Mouse (Mus musculus) olfactory bulb, adult 2 months (tissue): Measurements from ENCODE around the gene Blcap. TPM values are rescaled to one million over a fixed set of nuclear protein-coding genes. Genes with fewer than 3 reads are reported as not detected.

ENCODE experiments used
- H3K27ac ChIP-seq: fragments of 200-500 bp; 2 replicates; pipeline ENCODE4 v1.5.1; 2012; ENCODE audit warnings: low read depth, low read length; ENCODE audit not compliant: insufficient read depth
- H3K4me1 ChIP-seq: fragments of 200-500 bp; 2 replicates; pipeline ENCODE4 v1.6.1; 2012; ENCODE audit warnings: low read length; ENCODE audit not compliant: control insufficient read depth, insufficient read depth
- H3K4me3 ChIP-seq: fragments of 200-500 bp; 2 replicates; pipeline ENCODE4 v1.5.1; 2012; ENCODE audit warnings: mild to moderate bottlenecking, low read depth, low read length, moderate library complexity; ENCODE audit not compliant: insufficient read depth
- CTCF ChIP-seq: fragments of 200-500 bp; IDR thresholded peaks from 2 replicates; pipeline ENCODE4 v1.5.1; 2012; ENCODE audit warnings: low read depth, mild to moderate bottlenecking, low read length, moderate library complexity; ENCODE audit not compliant: insufficient read depth
- POLR2A ChIP-seq: fragments of 200-500 bp; IDR thresholded peaks from 2 replicates; pipeline ENCODE4 v1.6.1; 2012; ENCODE audit warnings: mild to moderate bottlenecking, low read depth, low read length, moderate library complexity; ENCODE audit not compliant: insufficient read depth
- WGBS: fragments of 180-500 bp; shearing (Covaris S2); methylation state at CpG from one replicate; pipeline ENCODE4 v1.1.7; 2018; 5-methylcytosine and 5-hydroxymethylcytosine counted together
- polyA plus RNA-seq: library from polyadenylated mRNA; stranded (reverse); fragments of >200 nt; gene quantifications from 2 replicates; pipeline ENCODE4 v1.2.4, GENCODE M21; 2012; ENCODE audit warnings: low replicate concordance; ENCODE audit not compliant: missing spikeins, insufficient read depth, insufficient read length

Blcap gene
- polyA plus RNA-seq, 1 experiment = not detected

- Histone ChIP-seq H3K27ac (no peak overlapping the region), H3K4me3 (no peak overlapping the region), H3K4me1 (0 out of 2 replicates have a peak, but pooled peaks cover 2% of the 10 kb centered on the region)
- TF ChIP-seq POLR2A (no peak), CTCF (no peak)
Observed at GRCm38 (mm10) chr2:157546686-157547085, 24.4 kb downstream of the Blcap start.

GRCm38 (mm10) chr2:157544333-157544888 is 26.7 kb downstream of the Blcap start:
- H3K27ac ChIP-seq = no peak overlapping the region
- peaks cover 15% of the 10 kb centered on the region for H3K4me1 ChIP-seq
- WGBS = 83% methylated on average over 9 of the region's 9 CpGs
- no peak for TF ChIP-seq POLR2A
- no peak for TF ChIP-seq CTCF
- H3K4me3 ChIP-seq = no peak overlapping the region

- WGBS = 55% methylated on average over 4 of the region's 4 CpGs
- no peak overlapping the region for H3K4me3 ChIP-seq
- H3K27ac ChIP-seq = no peak overlapping the region
- TF ChIP-seq POLR2A (no peak), CTCF (no peak)
- peaks cover 25% of the 10 kb centered on the region for H3K4me1 ChIP-seq
Observed at GRCm38 (mm10) chr2:157542415-157542814, 28.7 kb downstream of the Blcap start.

- 76% methylated on average over 8 of the region's 8 CpGs for WGBS
- TF ChIP-seq POLR2A = no peak
- TF ChIP-seq CTCF = no peak
- H3K27ac ChIP-seq = no peak overlapping the region
- H3K4me1 ChIP-seq = peaks cover 30% of the 10 kb centered on the region
- H3K4me3 ChIP-seq = no peak overlapping the region
Observed at GRCm38 (mm10) chr2:157541631-157542030, 29.4 kb downstream of the Blcap start.

GRCm38 (mm10) chr2:157540953-157541569 is 30.0 kb downstream of the Blcap start:
- peaks cover 32% of the 10 kb centered on the region for H3K4me1 ChIP-seq

GRCm38 (mm10) chr2:157540073-157540952 is 30.8 kb downstream of the Blcap start:
- 33% methylated on average over 24 of the region's 24 CpGs for WGBS
- peaks cover 32% of the 10 kb centered on the region for H3K4me1 ChIP-seq

More at GRCm38 (mm10) chr2:157540953-157541569, 30.0 kb downstream of the Blcap start:
- WGBS = 57% methylated on average over 9 of the region's 9 CpGs
- no peak for TF ChIP-seq POLR2A
- TF ChIP-seq CTCF = no peak
- H3K4me3 ChIP-seq = no peak overlapping the region
- no peak overlapping the region for H3K27ac ChIP-seq

GRCm38 (mm10) chr2:157537118-157537517 is 34.0 kb downstream of the Blcap start:
- 33% methylated on average over 7 of the region's 7 CpGs for WGBS

More at GRCm38 (mm10) chr2:157540073-157540952, 30.8 kb downstream of the Blcap start:
- TF ChIP-seq CTCF = no peak
- TF ChIP-seq POLR2A = no peak
- no peak overlapping the region for H3K4me3 ChIP-seq
- H3K27ac ChIP-seq = no peak overlapping the region

GRCm38 (mm10) chr2:157536476-157537081 is 34.5 kb downstream of the Blcap start:
- Histone ChIP-seq H3K27ac (no peak overlapping the region), H3K4me1 (peaks cover 39% of the 10 kb centered on the region), H3K4me3 (no peak overlapping the region)
- WGBS = 73% methylated on average over 7 of the region's 7 CpGs
- TF ChIP-seq POLR2A (no peak), CTCF (no peak)

More at GRCm38 (mm10) chr2:157537118-157537517, 34.0 kb downstream of the Blcap start:
- Histone ChIP-seq H3K4me3 (no peak overlapping the region), H3K27ac (no peak overlapping the region), H3K4me1 (peaks cover 37% of the 10 kb centered on the region)
- TF ChIP-seq POLR2A = no peak
- no peak for TF ChIP-seq CTCF

- WGBS = 95% methylated on average over 4 of the region's 4 CpGs
- Histone ChIP-seq H3K4me3 (no peak overlapping the region), H3K27ac (no peak overlapping the region), H3K4me1 (peaks cover 36% of the 10 kb centered on the region)
- TF ChIP-seq CTCF (no peak), POLR2A (no peak)
Observed at GRCm38 (mm10) chr2:157534163-157534562, 36.9 kb downstream of the Blcap start.
